Mouse (Mus musculus): ENCODE results near the gene Iqsec1.

DNA sequence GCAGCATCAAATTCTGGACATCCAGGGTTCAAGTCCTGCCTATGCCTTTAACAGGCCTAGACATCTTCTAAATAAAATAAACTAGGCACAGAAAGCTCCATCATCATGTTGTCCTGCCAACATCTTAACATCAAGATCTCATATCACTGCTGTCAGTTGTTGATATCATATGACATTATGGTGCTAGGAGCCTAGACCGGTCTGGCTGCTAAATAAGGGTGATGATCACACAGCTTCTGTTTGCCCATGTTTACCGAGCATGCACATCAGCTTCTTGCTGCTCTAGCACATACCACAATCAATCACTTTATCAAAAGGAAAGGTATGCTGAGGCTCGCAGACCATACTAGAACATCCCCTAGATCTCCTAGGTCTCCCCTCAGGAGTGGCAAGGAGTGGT lies 54.8 kb downstream of the Iqsec1 start:
- no peak for TF ChIP-seq POLR2A (IDR thresholded peaks at IDR 0.05; ENCODE audit: low read depth, low read length)
- TF ChIP-seq UBTF (IDR thresholded peaks at IDR 0.05; ENCODE audit: low read depth, low read length): no peak
